Mouse (Mus musculus): ENCODE measurements around the gene Prkd2. TPM values are rescaled to one million over a fixed set of nuclear protein-coding genes. Genes with fewer than 3 reads are reported as not detected.
A peak's percentile ranks its signal among the peaks of the same experiment; 100 is the strongest.

Prkd2 gene
- polyA plus RNA-seq, 1 experiment: 4.7 TPM

DNA sequence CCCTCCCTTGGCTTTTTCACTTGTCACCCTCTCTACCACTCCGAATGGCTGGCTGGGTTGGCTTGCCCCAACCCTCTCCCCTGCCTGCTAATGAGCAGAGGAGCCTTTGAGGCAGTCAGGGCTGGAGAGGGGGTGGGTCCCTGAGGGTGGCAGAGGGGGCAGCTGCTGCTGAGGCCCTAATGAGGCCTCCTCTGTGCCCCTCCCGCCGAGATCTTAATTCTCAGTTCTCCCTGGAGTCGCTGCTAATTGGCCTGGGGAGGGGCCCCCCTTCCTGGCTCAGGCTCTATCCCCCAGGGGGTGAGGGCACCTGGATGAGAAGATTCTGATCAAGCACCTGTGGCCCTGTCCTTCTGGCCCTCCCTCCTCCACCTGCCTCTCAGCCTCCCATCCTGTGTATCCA lies 51.6 kb downstream of the Prkd2 start:
- H3K79me2 ChIP-seq (ENCODE audit: control insufficient read depth, insufficient read depth): no peaks in the 10 kb centered on the region
- H3K4me3 ChIP-seq: no peak overlapping the region
- no peaks in the 10 kb centered on the region for H3K36me3 ChIP-seq (ENCODE audit: control insufficient read depth, insufficient read depth)
- TF ChIP-seq POLR2A (IDR thresholded peaks at IDR 0.05; ENCODE audit: insufficient read length, low read depth): no peak
- H3ac ChIP-seq (ENCODE audit: control insufficient read depth, insufficient read length): no peak overlapping the region
- no peak overlapping the region for H3K4me2 ChIP-seq (ENCODE audit: low read depth)
- H3K27me3 ChIP-seq (ENCODE audit: control insufficient read depth, insufficient read depth, insufficient read length): no peaks in the 10 kb centered on the region

- Histone ChIP-seq H3K4me3 (no peak overlapping the region), H3K79me2 (ENCODE audit: control insufficient read depth, insufficient read depth) (no peaks in the 10 kb centered on the region), H3ac (ENCODE audit: control insufficient read depth, insufficient read length) (no peak overlapping the region), H3K4me2 (ENCODE audit: low read depth) (peak overlapping the region; percentile 62), H3K27me3 (ENCODE audit: control insufficient read depth, insufficient read depth, insufficient read length) (no peaks in the 10 kb centered on the region), H3K36me3 (ENCODE audit: control insufficient read depth, insufficient read depth) (no peaks in the 10 kb centered on the region)
- TF ChIP-seq USF1 (IDR thresholded peaks at IDR 0.05; ENCODE audit: low read depth) (no peak), MYOD1 (IDR thresholded peaks at IDR 0.05; ENCODE audit: control insufficient read depth in 1 of 3, insufficient read length in 2 of 3, low read depth in 2 of 3) (peak in 1 of 3 experiments; percentile 4), POLR2AphosphoS2 (IDR thresholded peaks at IDR 0.05; ENCODE audit: insufficient read length, low read depth) (peak; percentile 22), CEBPB (IDR thresholded peaks at IDR 0.05; ENCODE audit: insufficient read depth, poor library complexity, severe bottlenecking) (no peak), E2F4 (IDR thresholded peaks at IDR 0.05; ENCODE audit: insufficient read depth) (no peak)
Observed at GRCm38 (mm10) chr7:16895000-16895399, 52.3 kb downstream of the Prkd2 start.

DNA sequence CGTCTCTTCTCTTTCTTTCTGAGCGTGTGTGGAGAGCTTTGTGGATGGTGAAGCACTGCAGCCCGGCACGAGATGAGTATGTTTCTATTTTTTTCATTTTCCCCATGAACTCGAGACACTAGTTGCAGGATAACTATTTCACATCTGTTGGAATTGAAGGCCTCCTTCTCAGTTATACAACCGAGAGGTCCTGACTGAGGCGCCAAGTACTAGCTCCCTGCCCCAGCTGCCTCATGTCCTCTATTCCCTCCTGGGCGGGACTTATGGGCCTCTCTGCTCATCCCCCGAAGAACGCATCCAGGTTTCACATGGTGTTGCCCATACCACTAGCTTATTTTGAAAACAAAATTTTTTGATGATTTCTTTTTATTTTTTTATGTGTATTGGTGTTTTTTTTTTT lies 52.8 kb downstream of the Prkd2 start:
- no peak overlapping the region for H3K4me3 ChIP-seq
- H3K79me2 ChIP-seq (ENCODE audit: control insufficient read depth, insufficient read depth): no peaks in the 10 kb centered on the region
- H3K27me3 ChIP-seq (ENCODE audit: control insufficient read depth, insufficient read depth, insufficient read length): no peaks in the 10 kb centered on the region
- H3K4me2 ChIP-seq (ENCODE audit: low read depth): peak overlapping the region; percentile 62
- no peak for TF ChIP-seq MYOD1 (IDR thresholded peaks at IDR 0.05; ENCODE audit: control insufficient read depth in 1 of 3, insufficient read length in 2 of 3, low read depth in 2 of 3)
- no peak for TF ChIP-seq REST (IDR thresholded peaks at IDR 0.05; ENCODE audit: insufficient read depth, insufficient read length)
- no peak for TF ChIP-seq MYOG (IDR thresholded peaks at IDR 0.05; ENCODE audit: control insufficient read depth in 1 of 3, insufficient read depth in 1 of 3, insufficient read length in 2 of 3, low read depth in 2 of 3)
- TF ChIP-seq POLR2AphosphoS2 (IDR thresholded peaks at IDR 0.05; ENCODE audit: insufficient read length, low read depth): no peak
- no peak for TF ChIP-seq CEBPB (IDR thresholded peaks at IDR 0.05; ENCODE audit: insufficient read depth, poor library complexity, severe bottlenecking)
- no peak for TF ChIP-seq E2F4 (IDR thresholded peaks at IDR 0.05; ENCODE audit: insufficient read depth)
- no peak for TF ChIP-seq MAX (IDR thresholded peaks at IDR 0.05; ENCODE audit: low read depth)
- TF ChIP-seq POLR2A (IDR thresholded peaks at IDR 0.05; ENCODE audit: insufficient read length, low read depth): no peak
- TF ChIP-seq TCF3 (IDR thresholded peaks at IDR 0.05; ENCODE audit: insufficient read length, low read depth): no peak
- TF ChIP-seq TCF12 (IDR thresholded peaks at IDR 0.05; ENCODE audit: insufficient read depth, poor library complexity, severe bottlenecking): no peak
- no peak for TF ChIP-seq SRF (IDR thresholded peaks at IDR 0.05; ENCODE audit: control insufficient read depth, insufficient read length, low read depth)
- no peak for TF ChIP-seq USF1 (IDR thresholded peaks at IDR 0.05; ENCODE audit: low read depth)
- no peak overlapping the region for H3ac ChIP-seq (ENCODE audit: control insufficient read depth, insufficient read length)
- no peaks in the 10 kb centered on the region for H3K36me3 ChIP-seq (ENCODE audit: control insufficient read depth, insufficient read depth)

DNA sequence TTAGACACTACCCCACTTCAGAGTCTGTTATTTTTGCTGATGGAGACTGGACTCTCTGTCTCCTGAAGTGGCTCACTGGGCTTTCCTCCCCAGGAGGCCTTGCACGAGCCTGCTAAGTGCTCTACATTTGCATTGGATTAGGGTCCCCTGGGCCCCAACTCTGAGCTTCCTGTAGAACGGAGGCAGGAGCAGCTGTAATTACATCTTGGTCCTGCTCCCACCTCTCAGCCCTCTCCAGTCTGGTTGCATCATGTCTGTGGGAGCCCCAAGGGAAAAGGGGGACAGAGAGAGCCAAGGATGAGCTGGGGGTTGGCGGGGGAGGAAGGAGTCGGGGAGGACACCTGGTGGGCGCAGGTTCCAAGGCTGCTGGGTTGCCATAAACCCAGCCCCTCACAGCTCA lies 57.8 kb downstream of the Prkd2 start:
- no peak overlapping the region for H3K4me3 ChIP-seq
- no peak for TF ChIP-seq TCF12 (IDR thresholded peaks at IDR 0.05; ENCODE audit: insufficient read depth, poor library complexity, severe bottlenecking)
- 0 out of 2 replicates have a peak, but pooled peaks have one; percentile 7 for TF ChIP-seq CEBPB (IDR thresholded peaks at IDR 0.05; ENCODE audit: insufficient read depth, poor library complexity, severe bottlenecking)
- no peaks in the 10 kb centered on the region for H3K36me3 ChIP-seq (ENCODE audit: control insufficient read depth, insufficient read depth)
- no peaks in the 10 kb centered on the region for H3K27me3 ChIP-seq (ENCODE audit: control insufficient read depth, insufficient read depth, insufficient read length)
- H3K79me2 ChIP-seq (ENCODE audit: control insufficient read depth, insufficient read depth): no peaks in the 10 kb centered on the region
- no peak overlapping the region for H3K4me2 ChIP-seq (ENCODE audit: low read depth)
- no peak overlapping the region for H3ac ChIP-seq (ENCODE audit: control insufficient read depth, insufficient read length)

DNA sequence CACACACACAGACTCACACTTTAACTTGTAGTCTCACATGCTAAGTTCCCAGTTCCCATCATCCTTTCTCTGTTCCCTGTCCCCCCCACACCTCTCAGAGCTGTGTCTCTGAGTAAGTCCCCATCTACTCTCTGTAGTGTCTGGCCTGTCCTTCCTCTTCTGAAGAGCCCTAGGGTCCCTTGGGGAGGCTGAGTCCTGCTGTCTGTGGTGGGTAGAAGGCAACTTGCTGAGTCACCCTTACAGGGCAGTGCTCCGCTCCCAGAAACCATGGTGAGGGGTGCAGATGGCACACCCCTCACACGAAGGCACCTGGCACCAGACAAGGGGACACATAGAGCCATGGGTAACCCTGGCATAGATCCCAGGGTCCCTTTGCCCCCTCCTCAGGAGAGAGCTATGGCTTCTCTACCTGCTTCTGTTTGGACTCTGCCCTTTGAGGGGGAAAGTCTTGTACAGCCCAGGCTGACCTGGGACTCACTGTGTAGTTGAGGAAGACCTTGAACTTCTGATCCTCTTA lies 60.8 kb downstream of the Prkd2 start:
- H3K4me2 ChIP-seq (ENCODE audit: low read depth): peak overlapping the region; percentile 52
- no peaks in the 10 kb centered on the region for H3K27me3 ChIP-seq (ENCODE audit: control insufficient read depth, insufficient read depth, insufficient read length)
- no peak for TF ChIP-seq MYOG (IDR thresholded peaks at IDR 0.05; ENCODE audit: control insufficient read depth in 1 of 3, insufficient read depth in 1 of 3, insufficient read length in 2 of 3, low read depth in 2 of 3)
- no peak for TF ChIP-seq TCF3 (IDR thresholded peaks at IDR 0.05; ENCODE audit: insufficient read length, low read depth)
- no peak for TF ChIP-seq TCF12 (IDR thresholded peaks at IDR 0.05; ENCODE audit: insufficient read depth, poor library complexity, severe bottlenecking)
- no peak for TF ChIP-seq REST (IDR thresholded peaks at IDR 0.05; ENCODE audit: insufficient read depth, insufficient read length)
- TF ChIP-seq MAX (IDR thresholded peaks at IDR 0.05; ENCODE audit: low read depth): no peak
- TF ChIP-seq POLR2AphosphoS2 (IDR thresholded peaks at IDR 0.05; ENCODE audit: insufficient read length, low read depth): no peak
- TF ChIP-seq SRF (IDR thresholded peaks at IDR 0.05; ENCODE audit: control insufficient read depth, insufficient read length, low read depth): no peak
- TF ChIP-seq E2F4 (IDR thresholded peaks at IDR 0.05; ENCODE audit: insufficient read depth): no peak
- no peaks in the 10 kb centered on the region for H3K36me3 ChIP-seq (ENCODE audit: control insufficient read depth, insufficient read depth)
- H3K79me2 ChIP-seq (ENCODE audit: control insufficient read depth, insufficient read depth): peaks cover 3% of the 10 kb centered on the region
- no peak overlapping the region for H3K4me3 ChIP-seq
- H3ac ChIP-seq (ENCODE audit: control insufficient read depth, insufficient read length): no peak overlapping the region
